Mouse (Mus musculus): Measurements from ENCODE around the gene Timm10b. TPM values are rescaled to one million over a fixed set of nuclear protein-coding genes. Genes with fewer than 3 reads are reported as not detected.
A peak's percentile ranks its signal among the peaks of the same experiment; 100 is the strongest.

Timm10b gene
- total and polyA plus RNA-seq, 2 experiments = 42.2 to 51.4 TPM

DNA sequence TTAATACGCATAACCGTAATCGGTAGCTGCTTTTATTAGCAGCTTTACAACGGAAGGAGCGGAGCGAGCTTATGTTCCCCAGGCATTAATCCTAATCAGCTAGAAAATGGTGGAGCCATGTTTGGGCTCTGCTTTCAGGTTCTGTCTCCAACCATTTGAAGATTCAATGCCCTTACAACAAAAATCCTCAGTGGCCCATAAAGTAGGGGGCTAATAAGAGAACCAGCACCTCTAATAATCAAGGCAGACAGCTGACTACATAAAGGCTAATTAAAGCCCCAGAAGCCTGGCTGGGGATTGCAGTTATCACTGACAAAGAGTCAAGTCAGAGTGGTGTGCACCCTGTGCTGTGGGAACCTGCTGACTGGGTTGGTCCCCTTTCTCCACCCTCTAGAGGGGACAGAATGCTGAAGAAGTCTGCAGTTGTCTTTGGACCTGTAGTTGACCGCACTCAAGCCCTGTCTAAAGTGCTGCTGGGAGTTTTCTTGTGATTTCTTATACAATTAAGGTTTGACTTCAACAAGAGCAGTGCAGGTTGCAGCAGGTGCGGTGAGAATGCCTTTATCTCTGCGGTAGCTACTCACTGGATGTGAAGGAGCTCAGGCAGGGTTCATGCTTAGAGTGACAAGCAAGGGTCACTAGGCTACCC is 5.5 kb upstream of the Timm10b start:
- no peak overlapping the region for H3K27ac ChIP-seq (replicated peaks; ENCODE audit: insufficient read depth, low read depth, low read length)
- 80% methylated on average over 9 of the region's 9 CpGs for WGBS
- H3K9ac ChIP-seq (ENCODE audit: low read depth, low read length) = no peak overlapping the region
- H3K4me3 ChIP-seq (ENCODE audit: insufficient read depth, low read depth, low read length) = no peak overlapping the region
- TF ChIP-seq POLR2A (IDR thresholded peaks at IDR 0.05; ENCODE audit: extremely low read depth, insufficient read depth, low read length) (no peak), CTCF (IDR thresholded peaks at IDR 0.05; ENCODE audit: low read depth, low read length) (no peak)
- H3K79me2 ChIP-seq (ENCODE audit: control insufficient read depth, insufficient read depth, low read length) = peaks cover 3% of the 10 kb centered on the region; the same call in 1 of the 2 replicates
- peaks cover 11% of the 10 kb centered on the region; the same call in 1 of the 2 replicates for H3K4me1 ChIP-seq (ENCODE audit: control insufficient read depth, insufficient read depth, low read length)
- H3K36me3 ChIP-seq (ENCODE audit: control insufficient read depth, insufficient read depth, low read length) = peaks cover 2% of the 10 kb centered on the region; the same call in 1 of the 2 replicates
- DNase-seq (ENCODE audit: extremely low read depth, low read depth, low spot score) = no peak
- H3K27me3 ChIP-seq (ENCODE audit: control insufficient read depth, insufficient read depth, low read length) = no peaks in the 10 kb centered on the region

DNA sequence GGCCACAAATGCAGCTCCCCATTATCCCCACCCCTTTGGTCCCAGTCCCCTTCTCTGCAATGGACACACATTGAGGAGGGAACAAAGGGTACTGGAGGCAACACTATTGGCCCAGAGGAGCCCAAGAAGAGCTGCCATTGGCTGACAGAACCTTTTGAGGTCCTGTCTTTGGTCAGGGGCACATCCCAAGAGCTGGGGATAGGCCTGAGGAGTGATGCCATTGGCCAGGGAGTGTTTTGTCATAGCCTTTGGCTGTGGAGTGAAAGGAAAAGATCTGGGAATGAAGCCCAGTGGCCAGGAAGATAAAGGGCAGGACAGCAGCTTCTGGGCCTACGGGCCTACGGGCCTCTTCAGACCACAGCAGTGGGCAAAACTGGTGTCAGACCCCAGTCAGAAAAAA is 4.1 kb upstream of the Timm10b start:
- H3K36me3 ChIP-seq (ENCODE audit: control insufficient read depth, insufficient read depth, low read length) = peaks cover 2% of the 10 kb centered on the region; the same call in 1 of the 2 replicates
- no peaks in the 10 kb centered on the region for H3K27me3 ChIP-seq (ENCODE audit: control insufficient read depth, insufficient read depth, low read length)
- H3K4me3 ChIP-seq (ENCODE audit: insufficient read depth, low read depth, low read length) = no peak overlapping the region
- peaks cover 12% of the 10 kb centered on the region; the same call in 1 of the 2 replicates for H3K79me2 ChIP-seq (ENCODE audit: control insufficient read depth, insufficient read depth, low read length)
- WGBS = 66% methylated on average over 2 of the region's 2 CpGs
- no peak overlapping the region for H3K27ac ChIP-seq (replicated peaks; ENCODE audit: insufficient read depth, low read depth, low read length)
- TF ChIP-seq POLR2A (IDR thresholded peaks at IDR 0.05; ENCODE audit: extremely low read depth, insufficient read depth, low read length) = no peak
- no peak for TF ChIP-seq CTCF (IDR thresholded peaks at IDR 0.05; ENCODE audit: low read depth, low read length)
- no peak overlapping the region for H3K9ac ChIP-seq (ENCODE audit: low read depth, low read length)
- no peak for DNase-seq (ENCODE audit: extremely low read depth, low read depth, low spot score)
- peaks cover 13% of the 10 kb centered on the region for H3K4me1 ChIP-seq (ENCODE audit: control insufficient read depth, insufficient read depth, low read length)

DNA sequence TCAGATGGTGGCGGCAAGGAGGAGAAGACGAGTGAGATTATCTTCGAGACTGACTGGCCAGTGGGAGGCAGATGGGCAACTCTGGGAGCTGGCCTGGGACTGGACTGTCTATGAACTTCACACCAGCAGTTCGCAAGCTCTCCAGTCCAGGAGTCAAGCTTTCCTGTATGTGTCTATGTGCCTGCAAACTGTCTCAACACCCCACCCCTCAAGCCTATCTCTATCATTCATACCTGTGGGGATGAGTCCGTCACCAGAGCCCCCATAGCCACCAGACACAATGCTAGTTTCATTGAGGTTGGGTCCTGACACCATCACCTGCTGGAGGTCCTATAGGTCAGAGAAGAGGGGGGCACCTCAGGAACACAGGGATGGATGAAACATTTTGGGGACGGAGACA is 1.1 kb upstream of the Timm10b start:
- H3K27me3 ChIP-seq (ENCODE audit: control insufficient read depth, insufficient read depth, low read length) = no peaks in the 10 kb centered on the region
- TF ChIP-seq POLR2A (IDR thresholded peaks at IDR 0.05; ENCODE audit: extremely low read depth, insufficient read depth, low read length) = no peak
- TF ChIP-seq CTCF (IDR thresholded peaks at IDR 0.05; ENCODE audit: low read depth, low read length) = no peak
- peaks cover 15% of the 10 kb centered on the region for H3K4me1 ChIP-seq (ENCODE audit: control insufficient read depth, insufficient read depth, low read length)
- H3K27ac ChIP-seq (replicated peaks; ENCODE audit: insufficient read depth, low read depth, low read length) = no peak overlapping the region
- no peak for DNase-seq (ENCODE audit: extremely low read depth, low read depth, low spot score)
- H3K79me2 ChIP-seq (ENCODE audit: control insufficient read depth, insufficient read depth, low read length) = peaks cover 14% of the 10 kb centered on the region; the same call in 1 of the 2 replicates
- peaks cover 9% of the 10 kb centered on the region; the same call in 1 of the 2 replicates for H3K36me3 ChIP-seq (ENCODE audit: control insufficient read depth, insufficient read depth, low read length)
- WGBS = 94% methylated on average over 6 of the region's 6 CpGs
- H3K9ac ChIP-seq (ENCODE audit: low read depth, low read length) = no peak overlapping the region
- no peak overlapping the region for H3K4me3 ChIP-seq (ENCODE audit: insufficient read depth, low read depth, low read length)

DNA sequence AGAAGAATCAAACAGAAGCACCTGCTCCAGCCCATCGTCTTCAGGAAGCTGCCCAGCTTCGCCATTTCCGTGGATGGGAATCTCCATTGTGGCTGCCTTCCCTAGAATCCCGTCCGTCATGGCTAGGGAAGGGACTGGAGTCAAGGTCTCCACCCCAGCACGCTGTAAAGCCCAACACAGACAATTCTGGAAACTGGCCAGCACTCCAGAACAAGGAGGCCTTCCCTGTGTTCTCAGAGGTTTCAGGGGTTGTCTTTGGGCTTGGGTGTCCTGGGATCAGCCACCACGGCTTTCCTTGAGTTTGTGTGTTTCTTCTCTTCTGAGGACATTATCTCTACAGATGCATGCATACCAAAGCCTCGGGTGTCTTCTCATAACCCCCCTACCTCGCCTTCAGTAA is 552 bp upstream of the Timm10b start:
- WGBS = 44% methylated on average over 9 of the region's 9 CpGs
- Histone ChIP-seq H3K27ac (replicated peaks; ENCODE audit: insufficient read depth, low read depth, low read length) (no peak overlapping the region), H3K9ac (ENCODE audit: low read depth, low read length) (peak overlapping the region; percentile 90), H3K4me3 (ENCODE audit: insufficient read depth, low read depth, low read length) (peak overlapping the region; percentile 83), H3K4me1 (ENCODE audit: control insufficient read depth, insufficient read depth, low read length) (peaks cover 13% of the 10 kb centered on the region), H3K27me3 (ENCODE audit: control insufficient read depth, insufficient read depth, low read length) (no peaks in the 10 kb centered on the region), H3K79me2 (ENCODE audit: control insufficient read depth, insufficient read depth, low read length) (peaks cover 14% of the 10 kb centered on the region; the same call in 1 of the 2 replicates), H3K36me3 (ENCODE audit: control insufficient read depth, insufficient read depth, low read length) (peaks cover 11% of the 10 kb centered on the region; the same call in 1 of the 2 replicates)
- TF ChIP-seq POLR2A (IDR thresholded peaks at IDR 0.05; ENCODE audit: extremely low read depth, insufficient read depth, low read length) (no peak), CTCF (IDR thresholded peaks at IDR 0.05; ENCODE audit: low read depth, low read length) (no peak)
- DNase-seq (ENCODE audit: extremely low read depth, low read depth, low spot score) = no peak

DNA sequence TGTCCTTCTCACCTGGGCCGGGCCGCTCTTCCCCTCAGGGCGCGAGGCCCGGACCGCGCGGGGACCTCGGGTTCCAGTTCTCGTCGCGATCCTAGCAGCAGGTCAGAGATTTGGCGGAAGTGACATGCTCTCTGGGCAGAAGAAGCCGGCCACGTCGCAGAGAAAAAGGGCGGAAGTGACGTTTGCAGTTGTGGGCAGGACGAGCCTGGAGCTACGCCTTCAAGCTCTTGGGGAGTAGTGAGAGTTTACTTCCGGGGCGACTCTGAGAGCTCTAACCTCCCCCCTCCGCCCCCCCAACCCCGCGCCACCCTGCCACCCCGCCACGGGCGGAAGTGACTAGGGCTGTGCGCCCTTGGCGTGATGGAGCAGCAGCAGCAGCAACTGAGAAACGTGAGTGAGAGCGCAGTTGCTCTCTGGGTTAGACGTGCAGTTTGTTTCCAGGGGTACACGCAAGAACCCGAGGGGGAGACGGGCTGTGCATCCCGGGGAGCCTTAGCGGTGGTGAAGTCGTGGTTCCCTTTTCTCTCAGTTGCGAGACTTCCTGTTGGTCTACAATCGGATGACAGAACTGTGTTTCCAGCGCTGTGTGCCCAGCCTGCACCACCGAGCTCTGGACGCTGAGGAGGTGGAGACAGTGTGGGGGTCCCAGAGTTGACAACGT is 507 bp downstream of the Timm10b start, which contains the start of the genes Arfip2 and Gm45799:
Gene Arfip2, minus strand, starts transcription at position 184 of the 661 bp plus-strand sequence.
Gene Gm45799, plus strand, starts transcription at position 320 of the 661 bp plus-strand sequence.
- under 1% methylated on average over 45 of the region's 45 CpGs for WGBS
- peak within 1 kb of the TSS; percentile 94 for H3K4me3 ChIP-seq (ENCODE audit: insufficient read depth, low read depth, low read length)
- peaks cover 14% of the 10 kb centered on the region; the same call in 1 of the 2 replicates for H3K79me2 ChIP-seq (ENCODE audit: control insufficient read depth, insufficient read depth, low read length)
- H3K27me3 ChIP-seq (ENCODE audit: control insufficient read depth, insufficient read depth, low read length) = no peaks in the 10 kb centered on the region
- peaks cover 12% of the 10 kb centered on the region; the same call in 1 of the 2 replicates for H3K36me3 ChIP-seq (ENCODE audit: control insufficient read depth, insufficient read depth, low read length)
- peaks cover 13% of the 10 kb centered on the region for H3K4me1 ChIP-seq (ENCODE audit: control insufficient read depth, insufficient read depth, low read length)
- peak; percentile 97 for DNase-seq (ENCODE audit: extremely low read depth, low read depth, low spot score)
- H3K9ac ChIP-seq (ENCODE audit: low read depth, low read length) = peak within 1 kb of the TSS; percentile 90
- peak; percentile 61 for TF ChIP-seq POLR2A (IDR thresholded peaks at IDR 0.05; ENCODE audit: extremely low read depth, insufficient read depth, low read length)
- TF ChIP-seq CTCF (IDR thresholded peaks at IDR 0.05; ENCODE audit: low read depth, low read length) = no peak
- H3K27ac ChIP-seq (replicated peaks; ENCODE audit: insufficient read depth, low read depth, low read length) = peak within 1 kb of the TSS; percentile 86

Measured in liver, adult 2 months (tissue).